Mouse (Mus musculus) left cerebral cortex, postnatal 36 days (tissue): ENCODE results near the gene 1700102P08Rik. TPM values are rescaled to one million over a fixed set of nuclear protein-coding genes. Genes with fewer than 3 reads are reported as not detected.

ENCODE experiments used
- DNase-seq, 2 experiments: peaks; one replicate each; pipeline ENCODE4 v3.0.0; 2021 to 2022; ENCODE audit warnings: low spot score in 2 of 2, mixed read lengths in 1 of 2
- intact Hi-C: fragments of 180-260 bp; cut with DNase I; formaldehyde crosslinking; loops from one replicate; pipeline ENCODE4 v1.15.1; 2025
- total RNA-seq, 2 experiments: library from RNA; stranded (reverse); gene quantifications; 2 replicates each; pipeline ENCODE4 v1.2.3; 2021

Gene 1700102P08Rik
- total RNA-seq, 2 experiments from 2014 or later = 1.5 to 3.2 TPM

GRCm38 (mm10) chr9:108454429-108454828 is 61.8 kb downstream of the 1700102P08Rik start:
- intact Hi-C loops = loop anchor here (5.0 kb wide), 2 partner anchors 52 to 107 kb away; partner anchors contain the start of gene Usp4
- DNase-seq = no peak

DNA sequence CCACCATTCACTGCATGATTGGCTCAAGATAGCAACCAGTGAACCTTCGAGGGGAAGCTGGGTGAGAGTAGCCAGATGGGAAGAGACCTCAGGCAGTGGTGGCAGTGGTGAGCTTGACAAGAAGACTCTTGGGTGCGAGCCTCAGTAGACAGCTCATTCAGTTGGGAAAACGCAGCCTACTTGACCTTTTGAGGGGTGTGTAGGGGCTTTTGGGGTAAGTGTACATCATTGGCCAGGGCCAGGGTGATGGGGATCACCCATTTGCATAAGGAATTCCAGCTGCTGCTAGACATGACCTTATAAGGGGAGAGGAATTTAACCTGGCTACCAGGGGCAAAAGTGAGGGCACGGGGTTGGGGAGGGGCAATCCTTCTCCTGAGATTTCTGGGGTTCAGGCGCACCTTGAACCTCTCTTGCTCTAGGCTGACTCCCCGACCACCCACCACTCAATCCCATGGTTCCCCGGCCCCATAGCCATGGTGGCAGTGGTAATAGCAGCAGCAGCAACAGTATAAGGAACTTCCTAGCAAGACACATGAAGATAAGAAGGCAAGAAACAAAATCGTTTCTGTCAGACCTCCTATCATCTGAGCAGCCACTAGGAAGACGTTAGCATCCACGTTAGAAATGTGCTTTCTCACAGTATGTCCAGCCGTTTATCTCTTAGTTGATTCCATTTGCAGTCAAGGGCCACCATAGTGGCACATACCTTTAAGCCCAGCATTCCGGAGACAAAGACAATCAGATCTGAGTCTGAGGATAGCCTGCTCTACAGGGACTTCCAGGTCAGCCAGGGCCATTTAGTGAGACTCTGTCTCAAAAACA is 63.4 kb downstream of the 1700102P08Rik start:
- no peak for DNase-seq
- intact Hi-C loops = no loop called here

GRCm38 (mm10) chr9:108456953-108457352 is 64.3 kb downstream of the 1700102P08Rik start:
- intact Hi-C loops = no loop called here
- no peak for DNase-seq

- intact Hi-C loops = no loop called here
- DNase-seq = no peak
These were observed 67.3 kb downstream of the 1700102P08Rik start for GRCm38 (mm10) chr9:108459939-108460318.

Other genes with a start within 250 kb of the 1700102P08Rik start
- gene Bsn, start 202.4 kb upstream of the 1700102P08Rik start, total RNA-seq = 100 to 1,000 TPM; 269 to 307 TPM
- gene Dag1, start 128.8 kb upstream of the 1700102P08Rik start, total RNA-seq = 10 to 100 TPM; 90.4 to 93.1 TPM
- gene Nicn1, start 102.4 kb upstream of the 1700102P08Rik start, total RNA-seq = 100 to 1,000 TPM; 116 to 131 TPM
- 10 to 100 TPM; 29.5 to 34.0 TPM for gene Amt, start 96.0 kb upstream of the 1700102P08Rik start, total RNA-seq
- 100 to 1,000 TPM; 160 to 176 TPM for gene Rhoa, start 86.7 kb upstream of the 1700102P08Rik start, total RNA-seq
- gene Tcta, start 86.6 kb upstream of the 1700102P08Rik start, total RNA-seq = 10 to 100 TPM; 29.2 to 41.4 TPM
- 100 to 1,000 TPM; 105 to 110 TPM for gene Gpx1, start 53.9 kb upstream of the 1700102P08Rik start, total RNA-seq
- 100 to 1,000 TPM in 1 of 2 experiments, 10 to 100 TPM in 1; 99.3 to 122 TPM for gene Usp4, start 45.0 kb upstream of the 1700102P08Rik start, total RNA-seq
- gene Ccdc36, start 35.7 kb downstream of the 1700102P08Rik start, total RNA-seq = under 1 TPM; 0.14 to 0.15 TPM
- not detected for gene BC048562, start 43.7 kb downstream of the 1700102P08Rik start, total RNA-seq
- 10 to 100 TPM; 36.1 to 41.5 TPM for gene Ccdc71, start 67.7 kb downstream of the 1700102P08Rik start, total RNA-seq
- gene Klhdc8b, start 68.8 kb downstream of the 1700102P08Rik start, total RNA-seq = 10 to 100 TPM; 31.1 to 33.9 TPM
- 10 to 100 TPM; 22.8 to 43.1 TPM for gene Lamb2, start 86.9 kb downstream of the 1700102P08Rik start, total RNA-seq
- gene Usp19, start 97.8 kb downstream of the 1700102P08Rik start, total RNA-seq = 100 to 1,000 TPM; 124 to 154 TPM
- 10 to 100 TPM; 73.6 to 76.9 TPM for gene Qars, start 114.9 kb downstream of the 1700102P08Rik start, total RNA-seq
- gene Qrich1, start 124.0 kb downstream of the 1700102P08Rik start, total RNA-seq = 100 to 1,000 TPM; 135 to 149 TPM
- 10 to 100 TPM; 47.7 to 47.9 TPM for gene Impdh2, start 167.5 kb downstream of the 1700102P08Rik start, total RNA-seq
- gene Ndufaf3, start 174.6 kb downstream of the 1700102P08Rik start, total RNA-seq = 10 to 100 TPM; 62.8 to 70.1 TPM
- gene Dalrd3, start 177.1 kb downstream of the 1700102P08Rik start, total RNA-seq = 10 to 100 TPM; 70.1 to 99.4 TPM
- 100 to 1,000 TPM; 112 to 118 TPM for gene Wdr6, start 185.9 kb downstream of the 1700102P08Rik start, total RNA-seq
- gene P4htm, start 204.9 kb downstream of the 1700102P08Rik start, total RNA-seq = 10 to 100 TPM; 87.0 to 93.7 TPM